Mouse (Mus musculus): ENCODE measurements around the gene Itprip. TPM values are rescaled to one million over a fixed set of nuclear protein-coding genes. Genes with fewer than 3 reads are reported as not detected.

Gene Itprip
- polyA plus RNA-seq, 1 experiment from 2014 or later, result 2.7 TPM

DNA sequence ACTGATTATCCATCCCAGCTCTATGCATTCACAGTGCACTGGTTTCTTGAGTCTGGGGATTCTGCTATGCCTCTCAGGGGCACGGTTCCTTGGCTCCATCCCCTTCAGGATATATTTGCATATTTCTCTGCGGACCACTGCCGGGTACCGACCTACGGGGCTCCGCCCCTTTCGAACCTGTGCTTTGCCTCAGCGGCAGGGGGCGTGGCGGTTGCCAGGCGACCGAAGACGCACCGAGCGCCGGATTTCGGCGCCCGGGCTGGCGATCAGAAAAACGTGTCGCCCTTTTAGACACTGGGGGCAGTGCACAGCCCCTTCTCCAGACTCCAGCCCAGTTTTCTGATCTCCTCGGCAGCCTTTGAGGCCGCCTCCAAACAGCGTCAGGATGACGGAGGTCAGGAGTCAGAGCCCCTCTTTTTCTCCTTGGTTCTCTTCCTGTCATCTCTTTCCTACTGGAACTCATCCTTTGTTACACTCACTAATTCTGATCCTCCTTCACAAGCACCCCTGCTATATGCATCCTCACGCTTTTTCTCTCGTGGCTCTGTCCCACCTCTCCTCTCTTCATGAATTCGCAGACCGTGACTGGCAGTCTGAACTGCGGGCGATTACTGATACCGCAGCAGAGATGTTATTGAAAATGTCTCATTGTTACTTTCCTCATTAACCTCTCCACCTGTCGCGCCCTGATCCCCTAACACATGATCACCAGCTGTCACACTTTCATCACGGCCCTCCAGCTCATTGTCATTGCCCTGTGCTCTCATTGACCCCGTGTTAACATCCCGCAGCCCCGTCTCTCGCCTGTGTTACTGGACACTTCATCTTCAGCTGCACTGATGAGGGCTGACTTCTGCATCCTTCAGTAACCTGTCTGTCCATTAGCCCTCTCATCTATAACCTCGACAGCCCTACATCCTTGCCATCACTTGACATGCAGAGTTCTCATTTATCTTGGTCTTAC, 18.6 kb upstream of the Itprip start, which contains the start of gene Cfap58:
Cfap58 (plus strand) TSS at position 233 of the 964 bp plus-strand sequence.
- Histone ChIP-seq H3K4me2 (replicated peaks; ENCODE audit: low read depth) (peak within 1 kb of the TSS; percentile 81), H3K4me1 (replicated peaks; ENCODE audit: control insufficient read depth, insufficient read depth, low read length) (no peaks in the 10 kb centered on the region), H3K4me3 (ENCODE audit: low read depth, low read length) (peak within 1 kb of the TSS; percentile 40), H3K27me3 (replicated peaks; ENCODE audit: control insufficient read depth, insufficient read depth, low read length) (peaks cover 8% of the 10 kb centered on the region), H3K36me3 (ENCODE audit: control insufficient read depth, insufficient read depth) (no peaks in the 10 kb centered on the region), H3K9ac (ENCODE audit: low read depth, low read length) (no peak within 1 kb of the TSS), H3K27ac (ENCODE audit: low read depth, low read length) (no peak within 1 kb of the TSS), H3K9me3 (ENCODE audit: control insufficient read depth) (no peaks in the 10 kb centered on the region)
- TF ChIP-seq CTCF (IDR thresholded peaks at IDR 0.05; ENCODE audit: low read depth), result peak; percentile 34; the same call in 1 of the 2 replicates
- 0 out of 2 replicates have a peak, but pooled peaks have one; percentile 28 for ATAC-seq
- WGBS, result 10% methylated on average over 41 of the region's 41 CpGs

DNA sequence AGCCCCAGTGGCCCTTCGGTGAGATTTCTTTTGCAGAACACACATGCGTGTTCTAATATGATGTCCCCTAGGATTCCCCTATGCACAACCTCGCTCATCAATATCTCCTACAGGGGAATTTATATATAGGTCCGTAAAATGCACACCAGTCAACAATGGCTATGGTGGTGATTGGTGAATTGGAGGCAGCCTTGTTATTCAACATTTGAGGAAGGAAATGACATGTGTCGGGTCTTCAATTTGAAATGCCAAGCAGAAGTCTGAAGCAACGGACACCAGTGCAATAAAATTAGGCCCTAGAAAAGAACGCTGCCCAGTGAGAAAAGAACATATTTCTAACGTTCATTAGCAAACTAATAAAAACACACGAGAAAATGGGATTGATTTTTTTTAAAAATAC, 17.8 kb upstream of the Itprip start:
- Histone ChIP-seq H3K4me2 (replicated peaks; ENCODE audit: low read depth) (peak overlapping the region; percentile 81), H3K27me3 (replicated peaks; ENCODE audit: control insufficient read depth, insufficient read depth, low read length) (peaks cover 8% of the 10 kb centered on the region), H3K4me1 (replicated peaks; ENCODE audit: control insufficient read depth, insufficient read depth, low read length) (no peaks in the 10 kb centered on the region), H3K9me3 (ENCODE audit: control insufficient read depth) (no peaks in the 10 kb centered on the region), H3K4me3 (ENCODE audit: low read depth, low read length) (peak overlapping the region; percentile 40), H3K36me3 (ENCODE audit: control insufficient read depth, insufficient read depth) (no peaks in the 10 kb centered on the region), H3K9ac (ENCODE audit: low read depth, low read length) (no peak overlapping the region), H3K27ac (ENCODE audit: low read depth, low read length) (no peak overlapping the region)
- no peak for TF ChIP-seq CTCF (IDR thresholded peaks at IDR 0.05; ENCODE audit: low read depth)
- ATAC-seq, result no peak
- WGBS, result 68% methylated on average over 9 of the region's 9 CpGs

DNA sequence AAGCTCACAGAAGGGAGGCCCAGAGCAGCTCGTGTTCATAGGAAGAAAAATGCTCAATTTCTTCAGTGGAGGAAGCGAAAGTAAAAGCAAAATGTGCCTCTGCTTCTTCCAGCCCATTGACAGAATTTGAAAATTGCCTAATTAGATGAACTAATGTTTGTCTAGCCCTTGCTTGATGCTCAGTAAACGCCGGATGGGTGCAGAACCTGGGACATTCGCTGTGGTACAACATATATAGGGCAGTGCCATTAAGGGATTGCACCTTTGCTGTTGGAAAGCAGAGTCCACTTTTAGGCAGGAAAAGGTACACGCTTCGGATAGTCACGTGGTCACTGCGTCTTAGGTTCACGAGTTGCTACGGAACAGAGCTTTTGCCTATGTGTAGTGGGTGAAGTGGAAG, 17.4 kb upstream of the Itprip start:
- no peak for TF ChIP-seq CTCF (IDR thresholded peaks at IDR 0.05; ENCODE audit: low read depth)
- 83% methylated on average over 11 of the region's 11 CpGs for WGBS

DNA sequence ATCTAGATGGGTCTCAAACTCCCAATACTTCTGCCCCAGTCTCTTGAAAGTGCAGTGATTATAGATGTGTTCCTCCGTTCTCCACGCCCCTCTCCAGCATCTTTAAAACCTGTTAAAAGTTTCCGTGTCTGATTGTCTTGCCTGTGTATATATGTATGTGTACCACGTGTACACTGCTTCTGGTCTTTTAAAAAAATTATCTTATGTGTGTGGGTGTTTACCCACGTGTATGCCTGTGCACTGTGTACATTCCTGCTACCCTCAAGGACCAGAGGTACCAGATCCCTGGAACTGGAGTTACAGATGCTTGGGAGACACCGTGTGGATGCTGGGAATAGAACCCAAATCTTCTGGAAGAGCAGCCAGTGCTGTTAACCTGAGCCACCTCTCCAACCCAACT, 16.4 kb upstream of the Itprip start:
- no peak for ATAC-seq
- no peak for TF ChIP-seq CTCF (IDR thresholded peaks at IDR 0.05; ENCODE audit: low read depth)
- no peak overlapping the region for H3K9ac ChIP-seq (ENCODE audit: low read depth, low read length)
- WGBS, result 79% methylated on average over 6 of the region's 6 CpGs
- no peaks in the 10 kb centered on the region for H3K9me3 ChIP-seq (ENCODE audit: control insufficient read depth)
- H3K36me3 ChIP-seq (ENCODE audit: control insufficient read depth, insufficient read depth), result no peaks in the 10 kb centered on the region
- no peak overlapping the region for H3K27ac ChIP-seq (ENCODE audit: low read depth, low read length)
- H3K4me1 ChIP-seq (replicated peaks; ENCODE audit: control insufficient read depth, insufficient read depth, low read length), result no peaks in the 10 kb centered on the region
- H3K4me2 ChIP-seq (replicated peaks; ENCODE audit: low read depth), result no peak overlapping the region
- no peak overlapping the region for H3K4me3 ChIP-seq (ENCODE audit: low read depth, low read length)
- peaks cover 8% of the 10 kb centered on the region for H3K27me3 ChIP-seq (replicated peaks; ENCODE audit: control insufficient read depth, insufficient read depth, low read length)

More for the DNA sequence above, 17.4 kb upstream of the Itprip start:
- H3K27me3 ChIP-seq (replicated peaks; ENCODE audit: control insufficient read depth, insufficient read depth, low read length), result peaks cover 8% of the 10 kb centered on the region
- no peak overlapping the region for H3K27ac ChIP-seq (ENCODE audit: low read depth, low read length)
- no peaks in the 10 kb centered on the region for H3K36me3 ChIP-seq (ENCODE audit: control insufficient read depth, insufficient read depth)
- H3K9me3 ChIP-seq (ENCODE audit: control insufficient read depth), result no peaks in the 10 kb centered on the region
- no peak overlapping the region for H3K4me2 ChIP-seq (replicated peaks; ENCODE audit: low read depth)
- H3K9ac ChIP-seq (ENCODE audit: low read depth, low read length), result no peak overlapping the region
- H3K4me1 ChIP-seq (replicated peaks; ENCODE audit: control insufficient read depth, insufficient read depth, low read length), result no peaks in the 10 kb centered on the region
- no peak for ATAC-seq
- no peak overlapping the region for H3K4me3 ChIP-seq (ENCODE audit: low read depth, low read length)

DNA sequence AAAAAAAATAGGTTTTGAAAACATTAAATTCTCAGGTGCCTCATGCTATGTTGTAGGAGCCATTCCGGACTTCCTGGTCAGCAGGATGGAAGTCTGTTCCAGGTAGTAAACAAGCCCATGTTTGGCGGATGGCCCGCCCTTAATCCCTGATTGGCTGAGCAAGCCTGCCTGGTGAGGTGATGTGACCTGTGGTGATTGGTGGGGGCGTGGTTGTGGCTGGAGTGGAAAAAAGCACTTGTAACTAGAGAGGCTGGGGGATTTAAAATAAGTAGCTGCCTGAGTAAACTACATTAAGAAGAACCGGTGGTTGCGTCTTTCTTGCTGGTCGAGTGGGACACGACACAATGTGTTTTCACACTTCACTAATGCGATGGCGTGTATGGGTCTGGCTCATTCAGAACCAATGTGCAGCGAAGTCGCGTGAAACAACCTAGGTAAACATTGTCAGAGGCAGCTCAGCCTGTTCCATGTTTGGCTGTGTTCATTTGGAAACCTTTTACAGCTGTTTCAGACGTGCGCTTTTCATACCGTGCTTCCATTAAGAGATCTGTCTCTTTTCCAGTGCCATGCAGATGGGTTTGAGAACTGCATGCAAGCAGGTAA, 15.6 kb upstream of the Itprip start:
- H3K4me2 ChIP-seq (replicated peaks; ENCODE audit: low read depth), result 0 out of 2 replicates have a peak overlapping the region, but pooled peaks have one; percentile 4
- WGBS, result 60% methylated on average over 16 of the region's 16 CpGs

DNA sequence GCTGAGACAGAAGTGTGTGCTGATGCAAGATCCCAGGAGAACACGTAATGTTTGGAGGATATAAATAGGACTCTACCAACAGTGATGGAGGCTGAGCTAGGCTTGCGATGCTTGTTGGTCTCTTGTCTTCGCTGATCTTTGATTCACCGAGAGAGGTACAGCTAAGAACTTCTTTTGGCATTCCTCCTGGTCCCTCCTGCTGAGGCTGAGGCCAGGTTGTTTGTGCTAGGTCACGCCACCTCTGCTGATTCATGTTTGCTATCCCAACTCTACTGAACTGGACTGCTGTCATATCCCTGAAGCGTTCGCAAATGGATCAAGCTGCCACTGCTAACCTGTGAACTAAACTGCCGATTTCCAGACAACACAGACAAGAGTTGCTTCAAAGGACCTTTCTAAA, 15.0 kb upstream of the Itprip start:
- H3K9me3 ChIP-seq (ENCODE audit: control insufficient read depth), result no peaks in the 10 kb centered on the region
- TF ChIP-seq CTCF (IDR thresholded peaks at IDR 0.05; ENCODE audit: low read depth), result no peak

More for the DNA sequence above, 15.6 kb upstream of the Itprip start:
- Histone ChIP-seq H3K36me3 (ENCODE audit: control insufficient read depth, insufficient read depth) (no peaks in the 10 kb centered on the region), H3K27ac (ENCODE audit: low read depth, low read length) (no peak overlapping the region), H3K27me3 (replicated peaks; ENCODE audit: control insufficient read depth, insufficient read depth, low read length) (peaks cover 4% of the 10 kb centered on the region), H3K4me1 (replicated peaks; ENCODE audit: control insufficient read depth, insufficient read depth, low read length) (no peaks in the 10 kb centered on the region), H3K4me3 (ENCODE audit: low read depth, low read length) (no peak overlapping the region), H3K9ac (ENCODE audit: low read depth, low read length) (no peak overlapping the region), H3K9me3 (ENCODE audit: control insufficient read depth) (no peaks in the 10 kb centered on the region)
- no peak for TF ChIP-seq CTCF (IDR thresholded peaks at IDR 0.05; ENCODE audit: low read depth)
- 0 out of 2 replicates have a peak, but pooled peaks have one; percentile 37 for ATAC-seq

More for the DNA sequence above, 15.0 kb upstream of the Itprip start:
- Histone ChIP-seq H3K9ac (ENCODE audit: low read depth, low read length) (no peak overlapping the region), H3K36me3 (ENCODE audit: control insufficient read depth, insufficient read depth) (no peaks in the 10 kb centered on the region), H3K4me3 (ENCODE audit: low read depth, low read length) (no peak overlapping the region), H3K27ac (ENCODE audit: low read depth, low read length) (no peak overlapping the region), H3K27me3 (replicated peaks; ENCODE audit: control insufficient read depth, insufficient read depth, low read length) (peaks cover 4% of the 10 kb centered on the region), H3K4me2 (replicated peaks; ENCODE audit: low read depth) (no peak overlapping the region), H3K4me1 (replicated peaks; ENCODE audit: control insufficient read depth, insufficient read depth, low read length) (no peaks in the 10 kb centered on the region)
- no peak for ATAC-seq
- WGBS, result 93% methylated on average over 8 of the region's 8 CpGs
